Mouse (Mus musculus) liver, adult 10 weeks (tissue): ENCODE measurements around the gene Fam50b. TPM values are rescaled to one million over a fixed set of nuclear protein-coding genes. Genes with fewer than 3 reads are reported as not detected.

Source experiments
- polyA plus RNA-seq: library from polyadenylated mRNA; stranded (reverse); fragments of 350-450 nt; fragmentation: Illumina TruSeq; extraction: RNeasy Lipid Tissue Mini Kit (QIAGEN cat#74804); gene quantifications from one replicate; pipeline ENCODE4 v1.2.3, GENCODE M21; 2014; ENCODE audit warnings: low read depth, low replicate concordance

Gene Fam50b
- polyA plus RNA-seq = not detected

GRCm38 (mm10) chr13:34734686-34735085, at the start of gene Fam50b:
Fam50b (plus strand) TSS chr13:34734850.

Other genes starting within 250 kb of the Fam50b start
- 146 TPM for gene Pxdc1, start 81.4 kb upstream of the Fam50b start, polyA plus RNA-seq
- gene Prpf4b, start 140.5 kb downstream of the Fam50b start, polyA plus RNA-seq = 60.4 TPM
- 0.21 TPM for gene Fam217a, start 189.5 kb downstream of the Fam50b start, polyA plus RNA-seq
- gene 4933417A18Rik, start 189.6 kb downstream of the Fam50b start, polyA plus RNA-seq = not detected
- gene Eci3, start 229.0 kb downstream of the Fam50b start, polyA plus RNA-seq = 16.5 TPM